Mouse (Mus musculus) embryonic fibroblast, embryonic 13.5 days (primary cell): ENCODE results near the gene Lrrc3c.

Experiments used
- CTCF ChIP-seq: IDR thresholded peaks from 2 replicates; pipeline ENCODE4 v1.5.1; 2011; ENCODE audit warnings: mild to moderate bottlenecking, control low read depth, low read length, moderate library complexity, borderline replicate concordance; ENCODE audit not compliant: insufficient read depth
- POLR2A ChIP-seq: IDR thresholded peaks from 2 replicates; pipeline ENCODE4 v1.6.1; 2011; ENCODE audit warnings: low read depth, mild to moderate bottlenecking, control low read depth, low read length, moderate library complexity

GRCm38 (mm10) chr11:98630646-98631045 is 32.6 kb downstream of the Lrrc3c start:
- TF ChIP-seq POLR2A (no peak), CTCF (no peak)
